In genomic region chr17:23804426-23805085, GRCm38 (mm10) we compare ENCODE assay signal across 8 mouse cellular contexts. TPM values are rescaled to one million over a fixed set of nuclear protein-coding genes. Genes with fewer than 3 reads are reported as not detected.
DNase-seq lines count a peak whose midpoint lies in the region; ATAC-seq and TF ChIP-seq lines count a peak whose summit lies in the region.

No protein-coding gene starts in this region.

- peaks cover 35% of the 10 kb centered on the region for H3K36me3 ChIP-seq in heart, adult 2 months (ENCODE audit: control insufficient read depth, insufficient read depth, low read length)
- H3K36me3 ChIP-seq in forebrain, embryonic 12.5 days (replicated peaks) = peaks cover 31% of the 10 kb centered on the region
- H3K36me3 ChIP-seq in liver, embryonic 15.5 days (replicated peaks) = peaks cover 30% of the 10 kb centered on the region

- peak overlapping the region; percentile 34 for H3K9ac ChIP-seq in heart, adult 2 months (ENCODE audit: low read depth, low read length)
- H3K9ac ChIP-seq in forebrain, embryonic 12.5 days = peak overlapping the region; percentile 98
- H3K9ac ChIP-seq in liver, embryonic 15.5 days = peak overlapping the region; percentile 99

- H3K79me2 ChIP-seq in heart, adult 2 months (replicated peaks; ENCODE audit: control insufficient read depth, insufficient read depth, low read length) = peaks cover 3% of the 10 kb centered on the region; the same call in 1 of the 2 replicates

- WGBS in heart, adult 2 months = under 1% methylated on average over 8 of the region's 8 CpGs
- WGBS in forebrain, embryonic 12.5 days = 7% methylated on average over 8 of the region's 8 CpGs
- under 1% methylated on average over 8 of the region's 8 CpGs for WGBS in liver, embryonic 15.5 days (ENCODE audit: insufficient replicate concordance)

- no peaks in the 10 kb centered on the region for H3K9me3 ChIP-seq in forebrain, embryonic 12.5 days
- H3K9me3 ChIP-seq in liver, embryonic 15.5 days (replicated peaks) = no peaks in the 10 kb centered on the region

- TF ChIP-seq EP300 in heart, adult 2 months (IDR thresholded peaks at IDR 0.05; ENCODE audit: insufficient read depth, low read depth, low read length) = no peak

- DNase-seq in heart, adult 2 months = no peak
- no peak for DNase-seq in heart, postnatal 14 days
- peak; percentile 65 for DNase-seq in A20 (ENCODE audit: low read depth, low spot score)
- DNase-seq in frontal cortex, postnatal 25 days (ENCODE audit: low spot score in 2 of 2) = no peak
- DNase-seq in layer of hippocampus, postnatal 25 days (ENCODE audit: extremely low spot score in 1 of 2, low spot score in 1 of 2) = no peak
- DNase-seq in layer of hippocampus, adult 11-12 months (ENCODE audit: low spot score) = no peak

- peak overlapping the region; percentile 86 for H3K4me3 ChIP-seq in heart, adult 2 months
- H3K4me3 ChIP-seq in forebrain, embryonic 12.5 days (replicated peaks) = peak overlapping the region; percentile 99
- peak overlapping the region; percentile 97 for H3K4me3 ChIP-seq in liver, embryonic 15.5 days (replicated peaks)

- no peak for TF ChIP-seq POLR2A in heart, adult 2 months (IDR thresholded peaks at IDR 0.05; ENCODE audit: insufficient read depth, low read depth, low read length)

- TF ChIP-seq CTCF in heart, adult 2 months (IDR thresholded peaks at IDR 0.05) = no peak

- peak overlapping the region; percentile 87 for H3K4me2 ChIP-seq in forebrain, embryonic 12.5 days
- H3K4me2 ChIP-seq in liver, embryonic 15.5 days = peak overlapping the region; percentile 83

- no peak for ATAC-seq in forebrain, embryonic 12.5 days (ENCODE audit: low FRiP score)
- no peak for ATAC-seq in liver, embryonic 15.5 days (ENCODE audit: insufficient read depth)

- peak overlapping the region; percentile 90; the same call in 1 of the 2 replicates for H3K27ac ChIP-seq in heart, adult 2 months
- H3K27ac ChIP-seq in forebrain, embryonic 12.5 days = no peak overlapping the region
- H3K27ac ChIP-seq in liver, embryonic 15.5 days (replicated peaks) = peak overlapping the region; percentile 96

- H3K4me1 ChIP-seq in heart, adult 2 months (ENCODE audit: control insufficient read depth, insufficient read depth, low read length) = peaks cover 9% of the 10 kb centered on the region
- H3K4me1 ChIP-seq in forebrain, embryonic 12.5 days = peaks cover 30% of the 10 kb centered on the region
- H3K4me1 ChIP-seq in liver, embryonic 15.5 days (replicated peaks) = peaks cover 42% of the 10 kb centered on the region

- intact Hi-C loops in heart, adult 2 months (cut with DNase I) = no loop called here
- intact Hi-C loops in heart, postnatal 14 days (cut with DNase I) = loop anchor here (5.0 kb wide), 1 partner anchor 32 kb away; the partner anchor contains the start of gene Flywch1

- no peaks in the 10 kb centered on the region for H3K27me3 ChIP-seq in heart, adult 2 months (ENCODE audit: control insufficient read depth, insufficient read depth, low read length)
- H3K27me3 ChIP-seq in forebrain, embryonic 12.5 days = no peaks in the 10 kb centered on the region
- H3K27me3 ChIP-seq in liver, embryonic 15.5 days = no peaks in the 10 kb centered on the region

RNA-seq across cellular contexts. Expression of gene Srrm2, which starts 14.2 kb away (rescaled TPM):
- total RNA-seq in heart, adult 2 months (2021) = 100 to 1,000 TPM; 157 to 161 TPM
- 318 and 320 TPM in 2 replicates for polyA plus RNA-seq in heart, adult 2 months (2012; rRNA removed)
- 100 to 1,000 TPM; 192 to 227 TPM for total RNA-seq in heart, postnatal 14 days (2021)
- 660 and 697 TPM in 2 replicates for polyA plus RNA-seq in forebrain, embryonic 12.5 days (2016; fragmentation: Nextera tagmentation; extraction: Ambion mirVana)
- polyA plus RNA-seq in liver, embryonic 15.5 days (2015; fragmentation: Nextera tagmentation; extraction: Ambion mirVana) = 167 and 170 TPM in 2 replicates
- total RNA-seq in layer of hippocampus, postnatal 25 days (2021) = 100 to 1,000 TPM; 400 to 605 TPM

RNA-seq across cellular contexts. Expression of gene Flywch2, which starts 18.7 kb away (rescaled TPM):
- total RNA-seq in heart, adult 2 months (2021) = under 1 TPM; 0.27 to 0.50 TPM
- 1.3 and 1.5 TPM in 2 replicates for polyA plus RNA-seq in heart, adult 2 months (2012; rRNA removed)
- total RNA-seq in heart, postnatal 14 days (2021) = 1 to 10 TPM; 1.6 TPM
- 32.7 and 33.5 TPM in 2 replicates for polyA plus RNA-seq in forebrain, embryonic 12.5 days (2016; fragmentation: Nextera tagmentation; extraction: Ambion mirVana)
- 0.93 and 0.94 TPM in 2 replicates for polyA plus RNA-seq in liver, embryonic 15.5 days (2015; fragmentation: Nextera tagmentation; extraction: Ambion mirVana)
- 10 to 100 TPM; 11.3 to 18.4 TPM for total RNA-seq in layer of hippocampus, postnatal 25 days (2021)

RNA-seq across cellular contexts. Expression of gene Elob, which starts 24.4 kb away (rescaled TPM):
- 100 to 1,000 TPM; 325 to 371 TPM for total RNA-seq in heart, adult 2 months (2021)
- polyA plus RNA-seq in heart, adult 2 months (2012; rRNA removed) = 384 and 511 TPM in 2 replicates
- 100 to 1,000 TPM; 339 to 355 TPM for total RNA-seq in heart, postnatal 14 days (2021)
- polyA plus RNA-seq in forebrain, embryonic 12.5 days (2016; fragmentation: Nextera tagmentation; extraction: Ambion mirVana) = 1,039 and 1,118 TPM in 2 replicates
- polyA plus RNA-seq in liver, embryonic 15.5 days (2015; fragmentation: Nextera tagmentation; extraction: Ambion mirVana) = 388 and 452 TPM in 2 replicates
- 100 to 1,000 TPM; 381 to 387 TPM for total RNA-seq in layer of hippocampus, postnatal 25 days (2021)

RNA-seq across cellular contexts. Expression of gene Prss33, which starts 31.3 kb away (rescaled TPM):
- not detected for total RNA-seq in heart, adult 2 months (2021)
- polyA plus RNA-seq in heart, adult 2 months (2012; rRNA removed) = not detected in 2 replicates
- not detected for total RNA-seq in heart, postnatal 14 days (2021)
- 0.14 TPM in 1 of 2 replicates, not detected in the other for polyA plus RNA-seq in forebrain, embryonic 12.5 days (2016; fragmentation: Nextera tagmentation; extraction: Ambion mirVana)
- not detected in 2 replicates for polyA plus RNA-seq in liver, embryonic 15.5 days (2015; fragmentation: Nextera tagmentation; extraction: Ambion mirVana)
- not detected for total RNA-seq in layer of hippocampus, postnatal 25 days (2021)

RNA-seq across cellular contexts. Expression of gene Flywch1, which starts 33.2 kb away (rescaled TPM):
- 10 to 100 TPM; 39.4 to 40.1 TPM for total RNA-seq in heart, adult 2 months (2021)
- polyA plus RNA-seq in heart, adult 2 months (2012; rRNA removed) = 25.9 and 33.4 TPM in 2 replicates
- 10 to 100 TPM; 30.2 to 30.8 TPM for total RNA-seq in heart, postnatal 14 days (2021)
- 173 and 179 TPM in 2 replicates for polyA plus RNA-seq in forebrain, embryonic 12.5 days (2016; fragmentation: Nextera tagmentation; extraction: Ambion mirVana)
- polyA plus RNA-seq in liver, embryonic 15.5 days (2015; fragmentation: Nextera tagmentation; extraction: Ambion mirVana) = 9.4 and 12.1 TPM in 2 replicates
- 100 to 1,000 TPM; 263 to 298 TPM for total RNA-seq in layer of hippocampus, postnatal 25 days (2021)

Comparison
In these comparisons a context has a peak if more than half of its experiments do, and no peak if none do; other contexts are left out.
1. H3K9ac ChIP-seq: peak in every context shown above with its lines; median percentile 99 in liver, embryonic 15.5 days; 98 in forebrain, embryonic 12.5 days; 34 in heart, adult 2 months.
2. RNA of gene Flywch2, which starts 18.7 kb away (total RNA-seq): 11.3 to 18.4 TPM in layer of hippocampus, postnatal 25 days; 1.6 TPM in heart, postnatal 14 days and 0.27 to 0.50 TPM in heart, adult 2 months; every median in the first group is over 4 times any median in the second.
3. Peak in every context shown above with its lines, with median percentiles within 50 percentile points of each other: H3K4me3 ChIP-seq.